Mouse (Mus musculus) heart, postnatal 0 days (tissue): ENCODE measurements at regions not wholly inside any gene's neighbourhood (a gene's known extent, or its start where the extent isn't known, plus 50 kb on each side); places are given as distances from the start of the nearest gene placed in this dataset.

Source experiments
- CTCF ChIP-seq: IDR thresholded peaks from 2 replicates; pipeline ENCODE4 v1.5.1; 2016; ENCODE audit warnings: antibody characterized with exemption, control low read depth, low read depth
- EP300 ChIP-seq: IDR thresholded peaks from 2 replicates; pipeline ENCODE4 v1.6.1; 2016; ENCODE audit warnings: antibody characterized with exemption, low read depth

- TF ChIP-seq CTCF (no peak), EP300 (no peak)
These were observed 636.9 kb upstream of the Id2 start for GRCm38 (mm10) chr12:25733801-25734200.
